Comparison of ENCODE assay signal across 15 mouse cellular contexts in genomic region chr10:19033696-19034095, GRCm38 (mm10). TPM values are rescaled to one million over a fixed set of nuclear protein-coding genes. Genes with fewer than 3 reads are reported as not detected.
A peak's percentile ranks its signal among the peaks of the same experiment; 100 is the strongest.
DNase-seq lines count a peak whose midpoint lies in the region; TF ChIP-seq lines count a peak whose summit lies in the region.
"Had no signal": no experiment of that assay in that cellular context is flagged by ENCODE, and none has a peak within 500 bp of the region (broad histone marks: within the 10 kb centered on the region; RNA-seq: fewer than 3 reads in every experiment).

No protein-coding gene starts in this region.

- TF ChIP-seq CTCF in layer of hippocampus, adult 2 months (conservative IDR thresholded peaks at IDR 0.05) = no peak

- intact Hi-C loops in heart, postnatal 25 days (cut with DNase I) = no loop called here

- no peak overlapping the region for H3K4me3 ChIP-seq in layer of hippocampus, adult 2 months
- H3K4me3 ChIP-seq: embryonic facial prominence, embryonic 15.5 days; forebrain, embryonic 10.5 days; neural tube, embryonic 13.5 days had no signal

- H3K27ac ChIP-seq in layer of hippocampus, adult 2 months = no peak overlapping the region
- H3K27ac ChIP-seq: embryonic facial prominence, embryonic 15.5 days; forebrain, embryonic 10.5 days; hindbrain, embryonic 14.5 days; neural tube, embryonic 13.5 days had no signal

- peak; percentile 16 for DNase-seq in heart, postnatal 25 days (ENCODE audit: low spot score)
- DNase-seq in heart, postnatal 4 days = no peak
- peak; percentile 63 for DNase-seq in A20 (ENCODE audit: low read depth, low spot score)
- DNase-seq in brain, adult 2 months (ENCODE audit: low read depth, low spot score) = peak; percentile 48
- peak; percentile 58 to 75 for DNase-seq in monocyte, adult 2 months (ENCODE audit: low read depth in 1 of 2, low spot score in 2 of 2)
- DNase-seq in layer of hippocampus, adult 2 months (ENCODE audit: low spot score in 2 of 2) = no peak
- DNase-seq in frontal cortex, postnatal 25 days (ENCODE audit: low spot score in 2 of 2) = no peak
- DNase-seq: cerebellum, adult 9-11 months; gastrocnemius, postnatal 25 days; right cerebral cortex, postnatal 14 days; thymus, postnatal 4 days had no signal

RNA-seq across cellular contexts. Expression of gene Tnfaip3, which starts 18.2 kb away (rescaled TPM):
- total RNA-seq in heart, postnatal 25 days (2021) = 1 to 10 TPM; 1.7 to 3.2 TPM
- total RNA-seq in heart, postnatal 4 days (2021) = 1 to 10 TPM; 3.0 to 3.3 TPM
- total RNA-seq in layer of hippocampus, adult 2 months (2021) = 1 to 10 TPM; 3.9 to 5.0 TPM

Comparison
In these comparisons a context has a peak if more than half of its experiments do, and no peak if none do; other contexts are left out.
1. DNase-seq: peak in heart, postnatal 25 days (single experiment), A20 (single experiment), brain, adult 2 months (single experiment) and monocyte, adult 2 months (2 of 2); none in heart, postnatal 4 days (single experiment), layer of hippocampus, adult 2 months (0 of 2) and frontal cortex, postnatal 25 days (0 of 2).